Mouse (Mus musculus): Measurements from ENCODE around the gene Srrd. TPM values are rescaled to one million over a fixed set of nuclear protein-coding genes. Genes with fewer than 3 reads are reported as not detected.

The Srrd gene
- total RNA-seq (2023): 10 to 100 TPM; 16.1 to 20.2 TPM

DNA sequence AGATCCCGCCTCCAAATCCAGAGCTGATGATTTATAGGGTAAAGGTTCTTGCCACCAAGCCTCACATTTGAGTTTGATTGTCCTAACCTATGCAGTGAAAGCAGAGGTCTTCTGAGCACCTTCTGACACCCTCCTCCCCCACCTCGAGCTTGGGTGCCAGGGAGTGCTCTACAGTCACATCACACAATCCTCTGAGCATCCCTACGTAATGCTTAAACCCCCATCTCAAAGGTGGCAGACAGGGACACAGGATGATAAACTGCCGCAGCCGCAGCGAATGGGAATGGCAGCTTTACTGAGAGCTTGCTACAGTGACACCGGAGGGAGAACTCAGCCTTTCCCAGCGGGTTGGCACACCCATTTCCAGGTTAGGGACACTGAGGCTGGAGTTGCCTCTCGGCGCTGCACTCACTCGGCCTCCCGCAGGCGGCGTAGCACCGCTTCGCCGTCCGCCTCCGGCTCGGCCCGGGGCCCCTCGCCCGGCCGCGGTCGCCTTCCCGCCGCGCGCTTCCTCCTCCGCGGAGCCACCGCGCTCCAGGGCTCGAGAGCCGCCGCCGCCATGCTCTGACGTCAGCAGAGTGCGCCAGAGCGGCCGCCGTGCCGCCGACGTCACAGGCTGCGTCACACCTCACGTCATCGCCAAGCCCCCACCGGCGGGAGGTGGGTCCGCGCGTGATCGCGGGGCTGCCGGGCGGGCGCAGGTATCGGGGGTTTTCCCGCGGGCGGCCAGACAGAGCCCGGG, at the start of gene Srrd, which contains the start of gene Hps4:
Srrd (minus strand) TSS at position 578 of the 742 bp plus-strand sequence.
Hps4 (plus strand) TSS at position 621 of the 742 bp plus-strand sequence.

DNA sequence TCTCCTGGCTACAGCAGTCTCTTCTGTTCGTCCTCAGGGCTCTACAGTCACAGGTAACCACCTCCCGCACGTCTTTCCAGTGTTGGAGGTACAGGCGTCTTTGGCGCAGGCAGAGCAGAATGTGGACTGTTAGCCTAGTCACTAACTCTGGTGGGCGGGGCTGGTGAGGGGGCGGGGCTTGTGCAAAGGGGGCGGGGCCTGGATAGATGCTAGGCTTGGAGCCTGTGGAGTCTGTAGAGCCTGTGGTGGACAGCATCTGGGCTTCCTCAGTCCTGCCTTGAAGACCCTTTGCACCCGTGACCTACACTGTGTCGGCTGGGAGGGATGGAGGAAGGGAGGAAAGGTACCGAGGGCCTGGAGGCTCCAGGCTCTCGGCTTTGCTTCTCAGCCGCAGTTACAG, 13.1 kb upstream of the Srrd start, which contains the start of gene Gm6583:
Gm6583 (minus strand) TSS at position 124 of the 400 bp plus-strand sequence.

DNA sequence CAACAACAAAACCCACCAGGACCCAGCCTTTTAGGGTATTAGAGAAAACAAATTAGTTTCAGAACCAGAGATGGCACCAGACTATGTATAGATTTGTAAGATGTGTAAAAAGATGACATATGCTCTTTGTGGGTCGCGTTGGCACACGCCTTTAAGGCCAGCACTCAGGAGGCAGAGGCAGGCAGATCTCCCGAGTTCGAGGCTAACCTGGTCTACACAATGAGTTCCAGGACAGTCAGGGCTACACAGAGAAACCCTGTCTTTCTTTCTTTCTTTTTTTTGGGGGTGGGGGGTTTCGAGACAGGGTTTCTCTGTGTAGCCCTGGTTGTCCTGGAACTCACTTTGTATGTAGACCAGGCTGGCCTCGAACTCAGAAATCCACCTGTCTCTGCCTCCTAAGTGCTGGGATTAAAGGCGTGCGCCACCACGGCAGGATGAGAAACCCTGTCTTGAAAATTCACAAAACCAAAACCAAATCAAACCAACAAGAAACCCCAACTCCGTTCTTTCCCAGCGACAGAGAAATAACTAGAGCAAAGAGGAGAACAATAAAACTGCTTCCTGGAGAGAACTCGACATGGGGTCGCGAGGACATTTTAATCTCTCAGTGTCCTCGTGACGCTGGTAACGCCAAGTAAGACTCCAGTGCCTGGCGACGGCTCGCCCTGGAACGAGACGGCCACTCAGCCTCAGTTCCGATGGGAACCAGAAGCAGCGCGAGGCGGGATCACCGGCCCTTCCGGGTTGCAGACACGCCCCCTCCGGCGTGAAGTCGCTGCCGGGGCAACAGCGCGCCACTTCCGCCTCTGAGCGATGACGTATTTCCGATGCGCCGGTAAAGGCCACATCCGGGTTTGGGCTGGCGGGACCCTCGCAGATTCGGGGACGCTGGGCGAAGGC, 17.0 kb downstream of the Srrd start, which contains the start of gene Tfip11:
Tfip11 (plus strand) TSS at position 813 of the 900 bp plus-strand sequence.

Other genes starting within 250 kb of the Srrd start
- gene Cryba4, start 90.5 kb downstream of the Srrd start, total RNA-seq (2023): 1 to 10 TPM; 2.4 to 2.7 TPM
- gene Crybb1, start 87.2 kb downstream of the Srrd start, total RNA-seq (2023): 1 to 10 TPM in 1 of 2 experiments, under 1 TPM in 1; 0.81 to 1.9 TPM
- gene Tpst2, start 66.3 kb downstream of the Srrd start, total RNA-seq (2023): 10 to 100 TPM; 76.1 to 84.8 TPM
- gene Tfip11, start 16.7 kb downstream of the Srrd start, total RNA-seq (2023): 10 to 100 TPM; 68.7 to 74.6 TPM
- gene Hps4, start within 50 bp of the Srrd start, total RNA-seq (2023): 10 to 100 TPM; 19.1 to 19.7 TPM
- not detected for gene Gm6583, start 13.0 kb upstream of the Srrd start, total RNA-seq (2023)
- not detected for gene Asphd2, start 51.8 kb upstream of the Srrd start, total RNA-seq (2023)
- not detected for gene Gm6588, start 106.4 kb upstream of the Srrd start, total RNA-seq (2023)
- not detected for gene Sez6l, start 234.1 kb upstream of the Srrd start, total RNA-seq (2023)

Data from neutrophil, adult 83 days (primary cell).